Mouse (Mus musculus): ENCODE data around the gene Acot7.
"Not testable (repeated sequence)": the region's sequence is repeated elsewhere in the genome, so short reads cannot be mapped to it uniquely, and the experiment has no call there.

Gene Acot7

DNA sequence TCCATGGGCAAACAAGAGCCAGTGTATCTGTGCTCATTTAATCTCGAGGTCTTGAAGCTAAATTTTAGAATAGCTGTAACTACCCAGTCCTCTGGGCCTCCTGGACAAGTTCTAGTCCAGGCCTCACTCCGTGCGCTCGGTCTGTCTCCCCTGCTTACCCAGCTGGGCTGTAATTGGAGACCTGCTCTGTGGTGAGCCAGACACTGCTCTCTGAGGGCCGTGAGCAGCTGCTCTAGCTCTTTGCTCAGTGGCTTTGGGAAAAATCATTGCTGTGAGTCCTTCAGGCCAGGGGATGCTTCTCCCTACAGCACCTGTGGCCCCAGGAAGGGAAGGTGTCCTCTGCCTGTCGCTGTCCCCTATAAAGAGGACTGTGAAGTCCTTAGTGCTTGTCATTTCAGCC, 28.3 kb downstream of the Acot7 start:
- no peak for DNase-seq (ENCODE audit: low spot score)

DNA sequence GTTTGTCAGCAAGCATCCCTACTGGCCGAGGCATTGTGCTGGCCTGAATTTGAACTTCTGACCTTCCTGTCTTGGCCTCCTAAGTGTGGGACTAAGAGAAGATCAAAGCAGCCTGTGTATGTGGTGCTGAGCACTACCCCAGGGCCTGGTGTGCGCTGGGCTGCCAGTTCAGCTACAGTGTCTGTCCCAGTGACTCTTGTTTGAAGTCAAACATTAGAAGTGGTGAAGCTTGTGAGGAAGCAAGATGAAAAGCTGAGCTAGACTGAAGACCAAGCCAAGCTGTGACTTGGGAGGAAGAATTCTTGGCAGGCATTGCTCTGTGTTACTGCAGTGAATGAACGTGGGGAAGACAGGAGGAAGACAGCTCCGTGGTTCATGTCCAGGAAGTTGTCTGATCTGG, 31.7 kb downstream of the Acot7 start:
- DNase-seq (ENCODE audit: low spot score), result no peak

DNA sequence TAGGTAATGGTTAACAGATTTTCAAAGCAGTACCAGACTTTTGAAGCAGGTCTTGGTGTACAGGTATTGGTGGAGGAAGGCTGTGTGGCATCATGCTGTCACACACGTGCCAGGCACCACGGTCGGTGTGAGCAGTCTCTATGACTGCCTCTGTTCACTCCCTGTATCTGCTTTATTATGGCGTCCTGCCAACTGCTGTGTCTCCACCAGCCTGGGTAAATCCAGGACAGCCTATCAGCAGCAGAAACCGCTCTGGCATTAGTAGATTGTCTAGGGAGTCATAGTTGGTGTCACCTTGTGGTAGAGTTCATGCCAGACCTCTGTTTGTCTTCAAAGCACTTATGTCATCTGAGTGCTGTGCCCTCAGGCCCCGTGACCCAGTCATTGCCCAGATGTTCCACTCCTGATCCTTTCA, 34.2 kb downstream of the Acot7 start:
- DNase-seq (ENCODE audit: low spot score), result no peak

DNA sequence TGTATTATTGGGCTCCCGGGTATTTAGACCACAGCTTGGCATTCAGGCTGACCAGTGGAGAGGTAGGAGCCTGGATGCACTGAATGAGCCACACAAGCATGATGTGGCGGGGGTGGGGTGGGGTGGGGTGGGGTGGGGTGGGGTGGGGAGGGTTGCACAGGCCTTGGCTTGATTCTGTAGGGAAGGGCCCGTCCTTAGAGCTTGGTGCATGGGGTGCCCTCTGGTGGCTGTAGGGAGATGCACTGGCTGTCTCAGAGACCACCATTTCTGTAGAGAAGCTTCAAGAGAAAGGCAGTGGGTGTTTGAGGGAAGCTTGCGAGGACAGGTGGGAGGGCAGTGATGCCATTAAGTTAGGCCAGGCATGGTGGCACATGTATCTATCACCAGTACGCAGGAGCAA, 34.6 kb downstream of the Acot7 start:
- DNase-seq (ENCODE audit: low spot score), result no peak

DNA sequence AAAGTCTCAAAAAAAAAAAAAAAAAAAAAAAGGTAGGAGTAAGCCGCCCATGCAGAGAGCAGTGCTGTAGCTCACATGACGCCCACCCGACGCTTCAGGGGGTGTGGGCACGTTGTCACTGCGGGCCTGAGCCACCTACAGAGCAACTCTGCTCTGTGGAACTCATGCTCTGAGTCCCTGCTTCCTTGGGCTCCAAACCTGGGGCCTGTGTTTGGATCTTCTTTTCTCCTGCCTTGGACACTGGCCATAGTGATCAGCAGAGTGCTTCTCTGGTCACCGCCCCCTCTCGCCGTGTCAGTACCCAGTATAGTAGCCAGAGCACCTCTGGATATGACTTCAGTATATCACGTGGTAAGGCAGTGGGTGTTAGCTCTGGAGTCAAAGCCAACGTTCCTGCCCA, 35.0 kb downstream of the Acot7 start:
- no peak for DNase-seq (ENCODE audit: low spot score)

DNA sequence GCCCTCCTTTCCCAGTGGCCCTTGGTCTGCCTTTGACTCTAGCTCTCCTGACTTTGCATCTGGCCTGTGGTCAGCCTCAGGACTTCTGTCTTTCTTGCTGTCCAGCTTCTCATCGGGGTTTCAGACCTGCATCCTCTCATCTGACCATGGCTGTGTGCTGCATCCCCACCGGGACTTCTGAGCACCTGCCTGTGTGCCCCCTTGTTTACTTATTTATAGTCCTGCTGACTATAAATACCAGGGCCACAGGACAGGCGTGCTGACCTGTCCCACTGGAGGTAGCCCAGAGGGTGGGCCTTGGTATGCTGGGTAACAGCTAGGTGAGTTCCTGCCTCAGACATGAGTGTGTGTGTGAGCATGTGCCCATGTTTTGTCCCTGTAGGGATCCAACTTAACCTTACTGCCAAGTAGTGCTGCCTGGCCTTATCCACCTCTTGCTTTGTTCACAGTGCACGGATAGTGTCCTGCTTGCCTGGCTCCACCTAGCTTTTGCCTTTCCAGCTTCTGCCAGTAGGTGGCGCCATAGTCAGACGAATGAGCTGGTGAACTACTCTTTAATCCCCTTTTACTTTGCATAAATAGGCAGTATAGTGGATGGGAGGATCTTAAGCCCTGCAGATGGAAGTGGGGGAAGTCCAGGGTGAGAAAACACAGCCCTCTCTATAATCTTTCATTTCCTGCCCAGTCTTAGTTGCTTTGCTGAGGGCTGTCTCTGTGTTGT, 36.0 kb downstream of the Acot7 start:
- peak; percentile 94 for DNase-seq (ENCODE audit: low spot score)

DNA sequence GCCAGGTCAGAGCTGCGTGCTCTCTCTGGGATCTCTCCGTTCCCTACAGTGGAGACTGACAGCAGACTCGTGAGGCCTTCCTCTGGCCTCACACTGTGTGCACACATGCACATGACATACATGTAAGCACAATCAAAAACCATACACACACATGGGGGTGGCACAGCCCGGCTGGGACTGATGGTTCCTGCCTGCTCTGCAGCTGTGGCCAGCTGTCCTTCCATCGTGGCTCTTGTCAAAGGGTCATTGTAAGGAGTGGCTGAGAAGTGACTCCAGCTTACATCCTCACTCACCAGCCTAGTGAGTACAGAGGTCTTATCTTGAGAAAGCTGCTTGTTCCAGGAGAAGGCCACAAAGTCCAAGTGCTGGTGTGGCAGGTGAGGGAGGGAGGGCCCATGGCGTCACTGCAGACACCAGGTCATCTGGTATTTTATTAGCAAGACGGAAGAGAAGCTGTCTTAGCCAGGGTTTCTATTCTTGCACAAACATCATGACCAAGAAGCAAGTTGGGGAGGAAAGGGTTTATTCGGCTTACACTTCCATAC, 37.0 kb downstream of the Acot7 start:
- no peak for DNase-seq (ENCODE audit: low spot score)

DNA sequence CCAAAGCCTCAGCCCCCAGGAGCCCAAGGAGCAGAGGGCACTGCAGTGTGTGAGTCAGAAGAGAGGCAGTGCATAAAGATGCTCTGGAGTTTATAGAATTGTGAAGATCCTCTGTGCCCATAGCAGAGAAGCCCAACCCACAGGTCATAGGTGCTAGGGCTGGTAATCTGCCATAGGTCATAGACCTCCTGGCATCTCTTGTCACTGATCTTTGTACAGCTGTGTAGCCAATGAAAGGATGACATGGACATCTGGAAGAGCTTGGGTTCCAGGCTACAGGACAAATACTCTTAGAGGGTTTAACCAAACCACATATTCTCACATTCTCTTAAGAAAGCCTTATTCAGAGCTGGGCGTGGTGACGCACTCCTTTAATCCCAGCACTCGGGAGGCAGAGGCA, 41.7 kb downstream of the Acot7 start:
- no peak for DNase-seq (ENCODE audit: low spot score)

DNA sequence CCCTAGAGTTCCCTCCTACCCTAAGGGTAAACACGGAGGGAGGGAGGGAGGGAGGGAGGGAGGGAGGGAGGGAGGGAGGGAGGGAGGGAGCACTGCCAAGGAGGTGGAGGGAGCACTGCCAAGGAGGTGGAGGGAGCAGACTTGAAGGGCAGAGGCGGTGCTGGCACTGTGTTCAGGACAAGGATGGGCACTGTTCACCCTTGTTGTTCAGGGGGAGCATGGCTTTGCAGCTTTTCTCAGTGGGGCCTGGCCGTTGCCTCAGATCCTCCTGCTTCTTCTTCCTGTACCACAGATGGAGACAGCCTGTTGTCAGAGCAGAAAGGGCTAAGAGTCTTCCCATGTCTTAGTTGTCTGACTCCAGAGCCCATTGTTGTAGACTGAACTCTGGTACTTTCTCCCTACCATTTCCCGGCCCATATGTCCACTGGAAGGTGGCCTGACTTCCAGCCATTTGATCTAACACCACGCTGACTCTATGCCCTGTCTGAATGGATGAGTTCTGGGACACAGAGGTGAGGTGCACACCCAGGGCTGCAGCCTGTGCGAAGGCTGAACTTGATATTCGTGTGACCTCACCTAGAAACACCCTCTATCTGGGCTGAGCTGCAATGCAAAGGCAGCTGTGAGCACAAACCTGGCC, 43.0 kb downstream of the Acot7 start:
- DNase-seq (ENCODE audit: low spot score), result no peak

DNA sequence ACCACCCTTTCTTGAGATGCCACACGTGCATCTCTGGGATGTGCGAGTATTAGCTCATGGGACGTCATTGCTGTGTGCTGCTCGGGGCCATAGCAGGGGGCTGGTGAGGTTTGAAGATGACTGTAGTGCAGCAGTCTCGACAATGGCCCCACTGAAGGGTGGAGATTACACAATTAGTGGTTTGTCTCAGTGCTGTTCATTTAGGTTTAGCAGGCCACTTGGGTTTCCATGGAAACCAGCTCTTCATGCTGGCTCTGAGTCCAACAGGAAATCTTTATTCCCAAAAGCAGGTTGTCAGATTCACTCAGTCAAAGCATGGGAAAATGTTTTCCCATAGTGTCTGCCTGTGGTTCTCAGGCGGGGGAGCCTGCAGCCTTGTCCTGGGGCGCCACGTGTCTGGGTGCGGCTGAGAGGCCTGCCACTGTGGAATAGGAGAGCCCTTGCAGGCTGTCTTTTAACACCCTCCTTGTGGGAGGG, 43.5 kb downstream of the Acot7 start:
- no peak for DNase-seq (ENCODE audit: low spot score)

DNA sequence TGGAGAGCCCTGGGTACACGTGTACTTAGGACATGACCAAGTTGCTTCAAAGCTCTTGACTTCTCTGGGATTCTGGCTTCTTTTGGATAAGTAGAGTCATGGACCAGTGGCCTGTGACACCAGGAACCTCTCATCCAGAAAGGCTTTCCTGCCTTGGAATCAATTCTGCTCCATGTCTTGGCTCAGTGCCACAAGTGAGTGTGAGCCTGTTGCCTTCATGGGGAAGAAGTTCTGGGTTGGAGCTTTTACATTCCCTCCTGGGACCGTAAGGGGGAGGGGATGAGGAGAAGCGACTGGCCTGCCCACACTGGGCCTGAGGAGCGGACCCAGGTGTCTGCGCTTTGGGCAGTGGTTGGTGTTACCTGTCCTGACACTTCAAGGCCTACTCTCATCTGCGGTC, 44.2 kb downstream of the Acot7 start:
- DNase-seq (ENCODE audit: low spot score), result no peak

DNA sequence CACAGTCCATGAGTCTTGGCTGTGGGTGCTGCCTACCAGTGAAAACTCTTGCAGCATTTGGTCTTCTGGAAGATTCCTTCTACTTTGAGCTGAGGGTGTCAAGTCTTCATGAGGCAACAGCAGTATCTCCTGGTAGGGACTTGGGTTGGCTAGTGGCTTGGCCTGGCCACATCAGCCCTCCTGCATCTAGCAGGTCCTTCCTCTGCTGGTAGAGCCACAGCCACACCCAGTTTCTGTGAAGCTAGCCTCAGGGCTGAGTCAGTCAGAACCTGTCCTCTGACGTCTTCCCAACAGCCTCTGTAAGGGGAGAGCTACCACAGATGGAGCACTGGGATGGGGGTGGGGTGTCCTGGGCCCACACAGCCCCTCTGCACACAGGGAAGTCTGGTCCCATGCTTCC, 44.6 kb downstream of the Acot7 start:
- no peak for DNase-seq (ENCODE audit: low spot score)

DNA sequence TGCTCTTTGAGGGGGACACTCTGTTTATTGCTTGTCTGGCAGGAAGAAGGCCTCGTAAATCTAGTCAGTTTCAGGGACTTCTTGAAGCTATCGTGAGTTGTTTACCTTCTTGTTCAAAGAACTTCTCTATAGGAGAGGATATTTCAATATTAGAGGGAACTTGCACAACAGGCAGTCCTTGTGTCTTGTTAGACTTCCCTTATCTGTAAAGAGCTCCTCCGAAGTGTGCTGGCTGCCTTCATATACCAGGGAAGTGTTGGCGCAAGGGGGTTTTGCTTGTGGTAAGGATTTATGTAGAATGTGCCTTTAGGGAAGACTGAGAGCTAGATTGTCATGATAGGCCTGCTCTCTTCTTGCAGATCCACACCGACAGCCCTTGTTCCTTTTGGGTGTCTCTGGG, 46.2 kb downstream of the Acot7 start:
- DNase-seq (ENCODE audit: low spot score), result no peak

DNA sequence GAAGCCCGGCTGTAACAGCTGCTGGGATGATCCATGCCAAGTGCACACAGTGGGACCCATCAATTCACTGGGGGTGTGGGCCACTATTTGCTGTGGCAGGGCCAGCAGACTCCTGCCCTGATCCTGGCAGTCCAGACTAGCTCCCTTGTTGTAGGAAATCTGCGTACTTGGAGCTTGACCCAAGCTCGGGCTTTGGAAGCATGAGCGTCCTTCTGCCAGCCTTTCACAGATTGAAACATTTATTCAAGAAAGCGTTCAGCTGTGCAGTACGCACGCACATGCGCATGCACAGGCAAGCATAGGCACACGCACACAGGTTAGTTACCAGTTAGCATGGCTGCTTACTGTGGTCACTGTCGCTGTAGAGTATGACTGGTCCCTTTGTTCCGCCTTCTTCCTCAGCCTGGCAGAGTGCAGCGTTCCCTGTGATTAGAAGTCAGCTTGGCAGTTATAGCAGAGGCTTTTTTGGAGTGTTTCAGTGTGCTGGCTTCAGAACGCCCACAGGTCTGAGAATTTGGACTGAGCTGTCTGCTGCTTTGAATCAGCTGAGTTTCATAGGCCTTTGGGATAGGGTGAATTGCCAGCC, 49.1 kb downstream of the Acot7 start:
- DNase-seq (ENCODE audit: low spot score), result peak; percentile 61

DNA sequence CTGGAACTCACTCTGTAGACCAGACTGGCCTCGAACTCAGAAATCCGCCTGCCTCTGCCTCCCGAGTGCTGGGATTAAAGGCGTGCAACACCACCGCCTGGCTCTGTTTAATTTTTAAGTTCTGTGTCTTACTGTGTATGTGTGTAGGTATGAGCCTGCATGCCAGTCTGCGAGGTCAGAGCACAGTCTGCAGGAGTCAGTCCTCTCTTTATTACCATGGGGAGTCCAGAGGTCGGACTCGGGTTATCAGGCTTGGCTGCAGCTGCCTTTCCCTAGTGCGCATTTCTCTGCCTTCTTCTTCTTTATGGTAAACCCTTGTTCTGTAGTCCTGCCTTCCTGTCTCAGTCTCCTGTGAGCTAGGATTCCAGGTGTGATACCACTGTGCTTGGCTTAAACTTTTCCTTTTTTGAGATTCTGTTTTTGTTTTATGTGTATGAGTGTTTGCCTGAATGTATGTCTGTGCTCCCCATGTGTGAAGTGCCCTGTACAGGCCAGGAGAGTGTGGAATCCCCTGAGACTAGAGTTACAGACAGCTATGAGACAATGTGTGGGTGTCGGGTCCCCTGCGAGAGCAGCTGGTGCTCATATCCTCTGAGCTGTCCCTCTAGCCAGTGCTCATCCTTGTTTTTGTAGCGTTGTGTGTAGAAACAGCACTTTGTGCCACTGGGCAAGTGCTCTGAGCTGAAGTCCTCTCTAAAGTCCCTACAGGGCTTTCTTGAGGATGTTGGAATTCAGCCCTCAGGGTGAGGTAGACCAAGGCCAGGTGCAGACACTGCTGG, 50.0 kb downstream of the Acot7 start:
- DNase-seq (ENCODE audit: low spot score), result no peak

DNA sequence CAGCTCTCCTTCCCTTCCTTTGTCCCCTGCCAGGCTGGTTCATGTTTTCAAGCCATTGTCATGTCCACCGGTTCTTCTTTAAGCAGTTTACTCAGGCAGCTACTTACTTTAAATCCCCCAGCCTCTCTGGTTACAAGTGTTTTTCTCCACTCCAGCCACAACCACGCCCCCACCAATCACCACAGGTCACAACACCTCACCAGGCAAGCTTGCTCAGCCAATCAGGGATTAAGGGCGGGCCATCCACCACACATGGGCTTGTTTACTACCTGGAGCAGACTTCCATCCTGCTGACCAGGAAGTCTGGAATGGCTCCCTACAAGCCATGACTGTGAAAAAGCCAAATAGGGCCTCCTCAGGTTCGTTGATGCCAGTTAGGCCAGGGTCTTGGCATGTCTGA, 52.4 kb downstream of the Acot7 start:
- DNase-seq (ENCODE audit: low spot score), result not testable (repeated sequence)

DNA sequence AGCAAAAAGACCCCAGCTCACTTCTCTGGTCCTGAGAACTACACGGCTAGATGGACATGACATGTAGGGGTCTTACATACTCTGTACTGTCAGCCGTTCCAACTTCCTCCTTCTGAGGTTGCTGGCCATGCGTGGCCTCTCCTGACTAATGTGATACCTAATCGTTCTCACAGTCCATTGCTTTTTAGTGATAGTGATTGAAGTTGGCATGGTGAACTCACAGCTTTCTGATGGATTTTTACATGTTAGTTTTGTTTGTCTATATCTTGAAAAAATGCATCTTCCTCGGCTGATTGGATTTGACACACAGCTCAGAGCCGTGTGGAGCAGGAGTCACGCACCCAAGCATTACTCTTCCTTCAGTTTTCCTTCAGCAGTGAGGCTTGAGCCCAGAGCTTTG, 53.4 kb downstream of the Acot7 start:
- DNase-seq (ENCODE audit: low spot score), result no peak

DNA sequence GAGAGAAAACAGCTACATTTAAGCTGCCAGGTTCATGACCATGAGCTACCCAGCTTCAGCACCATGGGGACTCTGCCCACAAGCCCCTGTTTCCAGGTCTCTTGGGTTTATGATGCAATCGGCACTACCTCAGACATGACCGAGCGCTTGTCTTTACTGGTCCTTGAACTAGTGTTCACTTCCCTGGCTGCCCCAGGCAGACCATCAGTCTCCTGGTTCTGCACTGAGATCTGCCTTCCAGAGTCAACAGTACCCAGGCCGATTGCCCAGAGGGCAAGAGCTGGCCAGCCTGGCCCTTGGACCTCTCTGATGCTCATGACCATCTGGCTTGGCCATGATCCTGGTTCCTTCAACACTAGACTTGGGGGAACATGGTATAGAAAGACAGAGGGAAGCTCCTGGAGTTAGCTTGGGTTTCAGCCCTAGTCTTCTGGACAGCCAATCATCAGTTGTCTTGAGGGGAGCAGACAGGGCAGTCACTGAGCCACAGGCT, 54.5 kb downstream of the Acot7 start:
- DNase-seq (ENCODE audit: low spot score), result no peak

DNA sequence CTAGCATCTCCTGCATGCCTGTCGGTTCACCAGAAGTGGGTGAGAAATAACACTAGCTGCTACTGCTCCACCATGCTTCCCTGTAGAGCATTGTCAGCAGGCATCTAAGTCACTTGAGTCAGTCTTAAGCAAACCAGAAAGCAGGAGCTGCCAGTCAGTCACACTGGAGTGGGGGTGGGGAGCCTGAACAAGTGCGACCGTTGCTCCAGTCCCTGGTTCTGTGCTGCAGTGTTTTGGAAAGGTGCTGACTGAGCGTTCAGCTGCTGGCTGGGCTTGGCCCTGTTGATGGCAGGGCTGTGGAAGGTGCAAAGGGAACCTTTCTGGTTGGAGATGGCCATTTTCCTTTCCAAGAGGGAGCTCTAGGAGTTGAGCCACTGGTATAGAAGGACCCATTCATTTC, 62.0 kb downstream of the Acot7 start:
- DNase-seq (ENCODE audit: low spot score), result no peak

DNA sequence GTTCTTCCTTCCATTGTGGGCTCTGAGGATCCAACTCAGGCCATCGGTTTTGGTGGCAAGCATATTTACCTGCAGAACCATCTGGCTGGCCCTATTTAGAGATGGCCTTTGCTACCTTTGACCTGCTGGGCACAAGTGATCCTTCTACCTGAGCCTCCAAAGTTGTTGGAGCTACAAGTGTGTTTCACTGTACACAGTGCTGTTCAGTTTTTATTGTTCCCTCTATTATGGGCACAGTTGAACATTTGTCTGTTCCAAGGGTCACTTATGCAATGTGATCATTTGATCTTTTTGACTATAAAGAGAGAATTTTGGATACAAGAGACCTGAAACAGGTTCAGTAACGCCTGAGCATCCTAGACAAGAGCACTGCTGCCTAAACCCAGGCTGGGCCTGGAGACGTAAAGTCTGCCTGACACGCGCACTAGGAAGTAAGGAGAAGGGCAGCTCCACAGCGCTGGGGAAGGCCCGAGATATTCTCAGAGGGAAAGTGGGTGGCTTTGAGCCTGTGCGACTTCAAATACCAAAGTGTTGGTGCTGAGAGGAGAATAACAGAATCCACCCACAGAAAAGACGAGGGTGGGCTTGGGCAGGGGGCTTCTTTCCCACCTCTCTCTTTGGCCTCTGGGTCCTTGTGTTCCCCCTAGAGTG, 65.4 kb downstream of the Acot7 start:
- no peak for DNase-seq (ENCODE audit: low spot score)

DNA sequence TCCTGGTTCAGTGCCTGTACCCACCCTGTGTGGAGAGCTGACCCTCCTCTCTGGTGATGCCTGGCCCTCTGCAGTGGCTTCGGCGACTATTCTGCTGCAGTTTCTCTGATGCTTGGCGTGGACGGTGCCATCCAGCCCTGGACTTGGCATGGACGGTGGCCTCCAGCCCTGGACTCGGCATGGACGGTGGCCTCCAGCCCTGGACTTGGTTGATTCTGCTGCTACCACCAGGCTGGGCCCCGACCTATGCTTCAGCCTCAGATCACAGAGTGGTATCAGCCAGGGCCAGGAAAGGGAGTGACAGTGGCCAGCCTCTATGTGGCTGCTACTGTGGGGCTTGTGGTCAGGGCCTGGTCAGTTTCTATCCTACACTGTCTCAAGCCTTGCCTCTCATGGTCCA, 66.0 kb downstream of the Acot7 start:
- no peak for DNase-seq (ENCODE audit: low spot score)
